Mouse (Mus musculus) embryonic facial prominence, embryonic 14.5 days (tissue): Measurements from ENCODE around the gene Cwc27. TPM values are rescaled to one million over a fixed set of nuclear protein-coding genes. Genes with fewer than 3 reads are reported as not detected.

Source experiments
- ATAC-seq: fragments of 200-750 bp; cut with Nextera tagmentation; 2 replicates; pipeline ENCODE4 v1.8.0; 2017; ENCODE audit warnings: low read depth, moderate number of reproducible peaks, moderate TSS enrichment
- DNase-seq: peaks from one replicate; pipeline ENCODE4 v3.0.0-alpha.2; 2015; ENCODE audit warnings: low spot score
- H3K27ac ChIP-seq: fragments of 300-500 bp; sonication (generic); replicated peaks from 2 replicates; pipeline ENCODE4 v1.5.1; 2014; ENCODE audit warnings: low read depth, mild to moderate bottlenecking, low read length, moderate library complexity
- H3K27me3 ChIP-seq: fragments of 300-500 bp; sonication (generic); replicated peaks from 2 replicates; pipeline ENCODE4 v1.6.1; 2014; ENCODE audit warnings: low read length; ENCODE audit not compliant: control insufficient read depth, insufficient read depth
- H3K36me3 ChIP-seq: fragments of 300-500 bp; sonication (generic); 2 replicates; pipeline ENCODE4 v1.6.1; 2014; ENCODE audit warnings: low read length, mixed read lengths; ENCODE audit not compliant: control insufficient read depth, insufficient read depth
- H3K4me1 ChIP-seq: fragments of 300-500 bp; sonication (generic); 2 replicates; pipeline ENCODE4 v1.6.1; 2014; ENCODE audit warnings: antibody characterized with exemption, low read length; ENCODE audit not compliant: control insufficient read depth, insufficient read depth
- H3K4me2 ChIP-seq: fragments of 300-500 bp; sonication (generic); 2 replicates; pipeline ENCODE4 v1.6.1; 2014; ENCODE audit warnings: low read depth, mild to moderate bottlenecking, low read length, moderate library complexity, mixed read lengths
- H3K4me3 ChIP-seq: fragments of 300-500 bp; sonication (generic); 2 replicates; pipeline ENCODE4 v1.5.1; 2014; ENCODE audit warnings: low read depth, mild to moderate bottlenecking, low read length
- H3K9ac ChIP-seq: fragments of 300-500 bp; sonication (generic); 2 replicates; pipeline ENCODE4 v1.6.1; 2014; ENCODE audit warnings: low read depth, mild to moderate bottlenecking, low read length, moderate library complexity, mixed read lengths
- H3K9me3 ChIP-seq: fragments of 300-500 bp; sonication (generic); 2 replicates; pipeline ENCODE4 v1.6.1; 2016; ENCODE audit warnings: low read length; ENCODE audit not compliant: control insufficient read depth
- WGBS: fragments of 180-500 bp; shearing (Covaris S2); extraction: QIAGEN DNeasy Blood & Tissue Kit; methylation state at CpG from one replicate; pipeline ENCODE4 v1.1.7; 2014; 5-methylcytosine and 5-hydroxymethylcytosine counted together
- polyA plus RNA-seq: library from polyadenylated mRNA; unstranded; fragments of >200 nt; fragmentation: Nextera tagmentation; extraction: Ambion mirVana; gene quantifications from 2 replicates; pipeline ENCODE4 v1.2.1, GENCODE M21; 2014

The Cwc27 gene
- polyA plus RNA-seq, 1 experiment from 2014 or later: 19.1 TPM

DNA sequence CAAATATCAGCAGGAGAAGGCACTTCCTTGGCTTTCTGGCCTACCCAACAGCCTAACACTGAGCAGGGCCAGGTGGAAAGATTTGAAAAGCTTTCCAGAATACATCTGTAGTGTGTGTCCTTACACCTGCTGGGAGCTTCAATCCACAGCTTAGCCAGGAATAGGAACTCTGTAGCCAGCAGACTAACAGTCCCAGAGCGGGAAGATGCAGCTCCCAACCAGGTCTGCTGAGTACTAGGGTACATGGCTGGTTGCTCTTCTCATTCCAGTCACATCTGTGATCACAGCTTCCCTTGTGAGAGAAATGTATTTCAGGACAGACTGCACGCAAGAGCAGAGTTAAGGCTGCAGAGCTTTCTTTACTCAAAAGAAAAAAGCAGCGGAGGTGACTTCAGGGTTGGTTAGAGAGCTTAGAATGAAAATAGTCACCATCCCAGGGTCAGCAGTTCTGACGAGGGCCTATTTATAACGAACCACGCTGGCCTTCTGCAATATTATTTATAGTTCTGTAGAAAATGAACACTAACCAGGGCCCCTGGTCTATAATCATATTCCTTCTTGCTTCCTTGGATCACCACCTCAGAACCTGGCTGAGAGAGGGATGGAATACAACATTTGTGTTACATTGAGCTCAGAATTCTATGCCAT lies 171.0 kb downstream of the Cwc27 start:
- 94% methylated on average over 6 of the region's 6 CpGs for WGBS
- H3K27me3 ChIP-seq: no peaks in the 10 kb centered on the region
- ATAC-seq (no peak), DNase-seq (no peak)
- no peaks in the 10 kb centered on the region; the same call in 1 of the 2 replicates for H3K4me1 ChIP-seq
- H3K4me2 ChIP-seq: no peak overlapping the region
- H3K36me3 ChIP-seq: no peaks in the 10 kb centered on the region
- no peak overlapping the region; the same call in 1 of the 2 replicates for H3K9ac ChIP-seq
- no peak overlapping the region for H3K27ac ChIP-seq
- H3K4me3 ChIP-seq: no peak overlapping the region
- H3K9me3 ChIP-seq: no peaks in the 10 kb centered on the region

DNA sequence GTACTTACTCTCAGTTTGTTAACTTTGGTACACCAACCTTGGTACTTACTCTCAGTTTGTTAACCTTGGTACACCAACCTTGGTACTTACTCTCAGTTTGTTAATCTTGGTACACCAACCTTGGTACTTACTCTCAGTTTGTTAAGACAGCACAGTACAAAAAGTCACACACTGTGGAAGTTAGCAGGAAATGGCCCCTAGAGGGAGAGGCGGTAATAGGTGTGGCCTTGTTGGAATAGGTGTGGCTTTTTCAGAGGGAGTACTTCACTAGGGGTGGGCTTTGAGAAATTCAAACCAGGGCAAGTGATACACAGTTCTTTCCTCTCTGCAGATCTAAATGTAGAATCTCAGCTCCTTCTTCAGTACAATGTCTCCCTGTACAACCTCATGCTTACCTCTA lies 172.8 kb downstream of the Cwc27 start:
- Histone ChIP-seq H3K4me2 (no peak overlapping the region), H3K9me3 (no peaks in the 10 kb centered on the region), H3K27me3 (no peaks in the 10 kb centered on the region), H3K27ac (no peak overlapping the region), H3K4me3 (no peak overlapping the region), H3K4me1 (no peaks in the 10 kb centered on the region), H3K9ac (no peak overlapping the region), H3K36me3 (no peaks in the 10 kb centered on the region)
- 81% methylated on average over 1 of the region's 1 CpGs for WGBS
- no peak for DNase-seq
- no peak for ATAC-seq

DNA sequence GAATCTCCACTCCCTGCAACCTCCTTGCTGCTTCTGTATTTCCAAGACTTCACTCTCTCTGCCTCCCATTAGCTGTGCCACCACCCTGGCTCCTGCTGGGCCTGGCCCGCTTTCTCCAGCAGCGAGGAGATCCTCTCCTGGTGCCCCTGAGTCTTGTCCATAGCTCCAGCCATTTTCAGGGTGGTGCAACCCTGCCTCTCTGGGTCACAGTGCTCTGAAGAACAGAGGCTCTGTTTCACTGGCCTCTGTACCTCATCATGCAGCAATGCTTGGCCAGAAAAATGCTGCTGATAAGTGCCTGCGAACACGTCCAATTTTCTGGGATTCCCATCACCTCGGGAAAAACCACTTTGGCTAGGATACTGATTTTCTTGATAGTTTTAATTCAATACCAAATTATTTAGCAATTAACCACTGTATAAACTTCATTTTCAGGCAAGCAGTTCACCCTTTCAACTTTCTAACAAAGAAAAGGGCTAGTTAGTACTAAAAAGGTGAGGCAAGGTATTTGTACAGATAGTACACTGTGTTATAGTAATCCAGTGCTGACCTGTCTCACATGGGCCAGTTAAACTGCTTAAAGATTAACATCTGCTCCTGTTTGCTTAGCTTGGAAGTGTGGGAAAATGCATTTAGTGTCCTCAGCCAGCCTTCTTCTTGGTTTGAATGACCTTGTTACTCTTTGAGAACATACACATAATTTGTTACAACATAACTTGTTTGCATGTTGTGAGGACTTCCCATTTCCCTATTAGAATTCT lies 176.1 kb downstream of the Cwc27 start:
- Histone ChIP-seq H3K4me1 (no peaks in the 10 kb centered on the region), H3K4me2 (no peak overlapping the region), H3K9me3 (no peaks in the 10 kb centered on the region), H3K27ac (no peak overlapping the region), H3K9ac (no peak overlapping the region), H3K27me3 (no peaks in the 10 kb centered on the region), H3K4me3 (no peak overlapping the region), H3K36me3 (no peaks in the 10 kb centered on the region)
- DNase-seq (no peak), ATAC-seq (no peak)
- 73% methylated on average over 5 of the region's 5 CpGs for WGBS

DNA sequence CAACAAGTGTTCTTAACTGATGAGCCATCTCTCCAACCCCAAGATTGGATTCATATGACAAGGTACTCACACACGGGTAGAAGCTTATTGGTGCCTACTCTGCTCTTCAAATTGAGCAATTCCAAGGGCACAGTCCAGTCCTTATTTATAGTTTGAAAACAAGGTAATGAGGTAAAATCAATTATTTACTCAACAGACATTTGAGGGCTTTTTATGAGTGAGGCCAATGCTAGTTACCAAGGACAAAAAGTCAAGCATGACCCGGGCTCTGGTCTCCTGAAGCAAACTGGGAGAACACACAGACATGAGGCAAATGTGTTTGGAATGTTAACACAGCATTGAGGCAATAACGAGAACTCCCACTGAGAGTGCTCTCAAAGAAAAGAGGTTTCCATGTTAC lies 178.0 kb downstream of the Cwc27 start:
- 82% methylated on average over 3 of the region's 3 CpGs for WGBS
- H3K4me1 ChIP-seq: no peaks in the 10 kb centered on the region
- DNase-seq: no peak
- no peaks in the 10 kb centered on the region for H3K36me3 ChIP-seq
- H3K4me3 ChIP-seq: no peak overlapping the region
- no peaks in the 10 kb centered on the region for H3K27me3 ChIP-seq
- H3K27ac ChIP-seq: no peak overlapping the region
- no peaks in the 10 kb centered on the region for H3K9me3 ChIP-seq
- H3K9ac ChIP-seq: no peak overlapping the region
- no peak for ATAC-seq
- H3K4me2 ChIP-seq: no peak overlapping the region

DNA sequence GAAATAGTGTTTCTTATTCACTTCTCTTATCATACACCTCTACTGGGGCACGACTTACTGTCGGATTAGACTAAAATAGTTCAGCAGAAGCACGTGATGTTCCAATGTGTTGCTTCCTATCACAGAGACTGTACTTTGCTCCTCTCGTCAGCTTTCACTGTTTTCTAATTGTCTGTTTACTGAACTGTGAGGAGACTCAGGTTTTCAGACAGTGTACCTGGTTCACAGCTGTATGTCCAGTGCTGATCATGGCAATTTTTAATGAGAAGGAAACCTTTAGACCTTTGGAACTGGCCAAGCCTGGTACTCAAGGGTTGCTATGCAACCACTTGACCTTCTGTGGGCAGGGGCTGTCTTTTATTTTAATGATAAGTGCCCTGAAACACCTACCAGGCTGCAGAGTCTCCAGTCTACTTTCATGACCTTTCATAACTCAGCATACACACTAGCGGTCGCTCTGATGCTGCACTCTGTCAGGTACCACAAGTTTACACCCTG lies 180.9 kb downstream of the Cwc27 start:
- 83% methylated on average over 6 of the region's 6 CpGs for WGBS
- Histone ChIP-seq H3K36me3 (no peaks in the 10 kb centered on the region), H3K9me3 (no peaks in the 10 kb centered on the region), H3K9ac (no peak overlapping the region), H3K4me2 (no peak overlapping the region), H3K27me3 (no peaks in the 10 kb centered on the region), H3K27ac (no peak overlapping the region), H3K4me1 (peaks cover 17% of the 10 kb centered on the region), H3K4me3 (no peak overlapping the region)
- DNase-seq: no peak
- ATAC-seq: no peak

DNA sequence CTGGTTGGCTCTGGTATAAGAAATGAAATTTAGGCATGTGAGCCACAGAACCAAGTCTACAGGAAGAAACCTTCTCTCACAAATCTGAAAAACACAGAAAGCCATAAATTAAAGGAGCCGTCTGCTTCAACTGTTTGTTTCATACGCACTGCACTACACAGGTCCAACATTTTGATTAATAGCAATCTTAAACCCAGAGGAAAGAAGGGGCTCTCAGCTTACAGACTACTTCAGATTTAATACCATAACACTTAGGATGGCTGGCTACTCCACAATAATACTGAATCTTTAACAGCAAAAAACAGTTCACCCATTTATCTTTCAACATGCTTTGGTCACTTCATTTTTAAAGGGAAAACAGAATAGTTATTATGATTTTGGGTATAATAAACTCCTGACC lies 182.2 kb downstream of the Cwc27 start:
- DNase-seq (no peak), ATAC-seq (no peak)
- H3K27me3 ChIP-seq: no peaks in the 10 kb centered on the region
- WGBS: 54% methylated on average over 2 of the region's 2 CpGs
- no peaks in the 10 kb centered on the region for H3K9me3 ChIP-seq
- no peak overlapping the region for H3K9ac ChIP-seq
- no peak overlapping the region for H3K4me3 ChIP-seq
- H3K4me1 ChIP-seq: peaks cover 17% of the 10 kb centered on the region
- no peak overlapping the region for H3K4me2 ChIP-seq
- H3K27ac ChIP-seq: no peak overlapping the region
- peaks cover 3% of the 10 kb centered on the region; the same call in 1 of the 2 replicates for H3K36me3 ChIP-seq

DNA sequence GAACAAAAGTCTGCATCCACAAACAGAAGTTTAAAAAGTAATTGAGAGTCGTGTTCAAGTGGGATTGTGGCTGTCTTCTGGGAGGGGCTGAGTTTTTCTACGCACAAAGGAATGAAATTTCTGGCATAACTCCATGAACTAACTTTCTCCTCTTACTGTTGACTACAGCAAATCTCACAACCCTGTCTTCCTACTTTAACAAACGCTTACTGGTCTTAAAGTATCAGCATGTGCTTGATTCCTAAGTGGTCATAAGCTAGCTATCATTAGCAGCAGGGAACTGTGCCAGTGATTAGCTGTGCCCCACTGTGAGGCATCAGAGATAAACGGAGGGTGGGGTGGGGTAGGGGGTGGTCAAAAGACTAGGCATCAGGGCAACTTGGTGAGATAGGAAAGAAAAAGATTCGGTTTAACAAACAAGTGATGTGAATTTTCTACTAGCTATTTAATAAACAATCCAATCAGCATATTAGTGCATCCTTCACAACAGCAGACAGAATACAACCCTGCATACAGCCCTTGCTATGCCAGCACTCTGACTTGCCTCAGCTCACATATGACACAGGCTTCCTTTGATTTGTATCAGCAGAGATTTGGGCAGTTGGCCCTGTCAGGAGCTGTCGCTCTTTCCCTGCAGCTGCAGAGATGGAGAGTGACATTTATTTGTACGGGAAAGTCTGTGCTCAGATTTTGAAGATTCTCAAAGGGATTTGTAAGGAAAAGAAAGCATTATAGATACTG lies 184.3 kb downstream of the Cwc27 start:
- no peak overlapping the region for H3K27ac ChIP-seq
- peaks cover 4% of the 10 kb centered on the region; the same call in 1 of the 2 replicates for H3K36me3 ChIP-seq
- no peak overlapping the region for H3K4me3 ChIP-seq
- no peak overlapping the region; the same call in 1 of the 2 replicates for H3K4me2 ChIP-seq
- H3K9ac ChIP-seq: 0 out of 2 replicates have a peak overlapping the region, but pooled peaks have one; percentile 14
- DNase-seq: peak; percentile 78
- no peaks in the 10 kb centered on the region for H3K9me3 ChIP-seq
- ATAC-seq: peak; percentile 30; the same call in 1 of the 2 replicates
- H3K4me1 ChIP-seq: peaks cover 17% of the 10 kb centered on the region
- 38% methylated on average over 7 of the region's 7 CpGs for WGBS
- no peaks in the 10 kb centered on the region for H3K27me3 ChIP-seq

DNA sequence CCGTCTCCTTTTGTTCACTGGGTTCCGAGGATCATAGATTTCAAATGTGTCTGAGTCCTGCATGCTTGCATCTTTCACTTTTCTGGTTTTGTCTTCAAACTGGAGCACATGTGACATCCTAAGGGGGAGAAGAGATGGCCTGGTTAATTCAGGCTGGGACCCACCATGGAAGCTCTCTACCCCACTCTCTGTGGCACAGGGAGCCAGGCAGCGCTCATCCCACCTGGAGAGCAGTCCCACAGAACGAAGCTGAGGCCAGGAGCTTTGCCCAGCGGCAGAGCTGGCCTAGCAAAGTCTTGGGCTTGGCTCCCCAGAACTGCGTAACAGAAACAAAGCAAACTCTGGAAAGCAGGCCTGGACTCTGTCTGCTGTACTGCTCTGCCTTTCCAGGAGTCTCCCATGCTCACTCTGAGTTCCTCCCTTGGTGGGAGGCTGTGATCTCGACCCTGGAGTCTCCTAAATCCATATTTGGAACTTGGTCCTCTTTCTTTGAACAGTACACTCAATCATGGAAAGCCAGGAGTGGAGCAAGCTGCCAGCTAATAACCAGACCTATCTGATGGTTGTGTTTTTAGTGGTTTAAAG lies 185.2 kb downstream of the Cwc27 start:
- DNase-seq: no peak
- no peak overlapping the region for H3K9ac ChIP-seq

More for the DNA sequence above, 185.2 kb downstream of the Cwc27 start:
- ATAC-seq: no peak
- H3K27ac ChIP-seq: peak overlapping the region; percentile 33; the same call in 1 of the 2 replicates
- H3K9me3 ChIP-seq: no peaks in the 10 kb centered on the region
- H3K4me2 ChIP-seq: no peak overlapping the region
- WGBS: 78% methylated on average over 7 of the region's 7 CpGs
- peaks cover 17% of the 10 kb centered on the region for H3K4me1 ChIP-seq
- H3K27me3 ChIP-seq: no peaks in the 10 kb centered on the region
- peaks cover 4% of the 10 kb centered on the region; the same call in 1 of the 2 replicates for H3K36me3 ChIP-seq
- H3K4me3 ChIP-seq: no peak overlapping the region
